Mouse (Mus musculus) frontal cortex, postnatal 14 days (tissue): Measurements from ENCODE around the gene Slc38a9.

Experiments
- DNase-seq, 2 experiments: peaks; one replicate each; pipeline ENCODE4 v3.0.0; 2022; ENCODE audit warnings: low spot score in 2 of 2

Slc38a9 gene

DNA sequence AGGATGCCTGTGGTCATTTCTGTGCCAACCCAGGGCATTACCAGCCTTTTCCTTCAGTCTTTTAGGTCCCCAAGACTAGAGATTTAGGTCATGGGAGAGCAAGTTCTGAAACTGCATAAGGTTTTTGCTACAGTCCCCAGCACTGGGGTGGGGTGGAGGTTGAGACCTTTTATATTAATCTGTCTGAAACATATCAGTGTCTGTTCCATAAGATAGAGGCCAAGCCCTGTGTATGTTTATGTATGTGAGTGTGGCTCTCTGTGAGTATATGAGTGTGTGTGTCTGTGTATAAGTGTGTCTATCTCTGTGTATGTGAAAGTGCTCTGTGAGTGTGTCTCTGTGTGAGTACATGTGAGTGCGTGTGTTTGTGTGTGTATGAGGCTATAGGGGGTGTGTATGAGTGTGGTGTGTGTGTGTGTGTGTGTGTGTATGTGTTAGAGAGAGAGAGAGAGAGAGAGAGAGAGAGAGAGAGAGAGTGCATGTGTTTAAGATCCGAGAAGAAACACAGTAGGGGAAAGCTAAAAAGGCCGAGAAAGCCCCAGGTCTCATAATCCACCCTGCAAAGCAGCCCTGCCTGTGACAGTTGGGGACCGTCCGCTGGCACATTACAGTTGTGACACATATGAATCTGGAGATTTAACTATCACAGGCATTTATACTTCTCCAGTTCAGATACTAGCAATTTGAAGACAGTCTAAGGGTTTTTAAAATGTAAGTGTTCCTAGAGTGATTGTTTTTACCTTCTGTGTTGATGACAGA lies 85.6 kb downstream of the Slc38a9 start:
- no peak for DNase-seq

DNA sequence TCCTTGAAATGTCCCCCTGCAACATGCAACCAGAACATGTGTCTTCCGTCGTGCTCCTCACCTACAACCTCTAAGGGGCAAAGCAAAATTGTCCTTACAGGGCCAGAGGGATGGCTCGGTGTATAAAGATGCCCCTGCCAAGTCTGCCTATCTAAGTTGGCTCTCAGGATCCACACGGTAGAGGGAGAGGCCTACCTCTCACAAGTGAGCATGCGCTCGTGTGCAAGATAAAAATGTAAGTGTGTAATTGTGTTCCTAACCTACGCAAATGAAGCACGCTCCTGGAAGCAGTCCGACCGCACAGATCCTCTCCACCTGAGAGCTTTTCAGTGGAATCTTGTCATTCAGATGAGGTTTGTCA lies 86.1 kb downstream of the Slc38a9 start:
- no peak for DNase-seq

DNA sequence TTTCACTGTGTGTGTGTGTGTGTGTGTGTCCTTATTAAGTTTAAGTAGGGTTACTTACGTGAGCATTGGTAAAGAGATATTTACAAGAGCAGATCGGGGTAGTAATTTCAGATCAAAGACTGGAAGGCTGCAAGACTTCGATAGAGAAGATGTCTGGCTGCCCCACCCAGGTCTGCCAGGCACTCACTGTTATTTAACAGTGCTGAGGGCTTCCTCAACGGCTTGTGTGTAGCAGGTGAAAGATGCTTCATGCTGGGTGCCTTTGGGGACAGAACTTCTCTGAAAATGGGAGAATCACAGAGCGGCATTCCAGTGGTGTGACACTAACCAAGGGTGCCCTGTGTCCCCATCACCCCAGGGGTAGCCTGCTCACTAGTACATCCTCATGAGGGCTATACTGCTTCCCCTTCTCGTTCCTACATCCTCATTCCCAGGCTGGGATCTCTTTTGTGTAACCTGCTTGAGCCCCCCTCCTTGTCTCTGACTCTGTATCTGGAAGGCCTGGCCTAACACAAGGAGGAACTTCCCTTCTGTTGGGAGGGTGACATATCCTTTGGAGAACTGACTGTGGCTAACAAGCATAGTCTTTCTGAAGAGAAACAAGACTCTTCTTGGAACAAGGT lies 87.4 kb downstream of the Slc38a9 start:
- no peak for DNase-seq

DNA sequence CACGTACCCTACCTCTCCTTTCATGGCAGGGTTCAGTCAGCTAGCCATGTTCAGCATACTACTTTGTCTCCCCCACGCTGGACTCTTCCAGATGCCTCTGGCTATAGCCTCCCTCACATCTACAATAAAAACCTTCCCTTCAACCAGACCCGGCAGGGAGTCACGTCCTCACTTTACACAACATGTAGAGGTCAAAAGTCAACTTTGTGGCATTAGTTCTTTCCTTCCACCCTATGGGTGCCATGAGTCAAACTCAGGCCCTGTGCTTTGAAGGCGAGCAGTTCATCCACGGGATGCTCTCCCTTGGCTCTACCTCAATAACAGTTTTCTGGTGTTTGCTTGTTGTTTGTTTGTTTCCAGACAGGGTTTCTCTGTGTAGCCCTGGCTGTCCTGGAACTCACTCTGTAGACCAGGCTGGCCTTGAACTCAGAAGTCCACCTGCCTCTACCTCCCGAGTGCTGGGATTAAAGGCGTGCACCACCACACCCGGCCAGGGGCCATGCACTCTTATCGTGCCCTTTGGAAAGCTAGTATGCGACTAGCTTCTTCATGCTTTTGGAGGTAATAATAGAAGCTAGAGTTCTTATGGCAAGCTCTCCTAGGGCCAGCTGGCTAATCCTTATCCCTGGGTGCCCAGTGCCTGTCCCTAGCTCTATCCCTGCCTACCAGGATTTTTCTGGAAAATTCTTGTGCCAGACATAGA lies 88.4 kb downstream of the Slc38a9 start:
- no peak for DNase-seq

DNA sequence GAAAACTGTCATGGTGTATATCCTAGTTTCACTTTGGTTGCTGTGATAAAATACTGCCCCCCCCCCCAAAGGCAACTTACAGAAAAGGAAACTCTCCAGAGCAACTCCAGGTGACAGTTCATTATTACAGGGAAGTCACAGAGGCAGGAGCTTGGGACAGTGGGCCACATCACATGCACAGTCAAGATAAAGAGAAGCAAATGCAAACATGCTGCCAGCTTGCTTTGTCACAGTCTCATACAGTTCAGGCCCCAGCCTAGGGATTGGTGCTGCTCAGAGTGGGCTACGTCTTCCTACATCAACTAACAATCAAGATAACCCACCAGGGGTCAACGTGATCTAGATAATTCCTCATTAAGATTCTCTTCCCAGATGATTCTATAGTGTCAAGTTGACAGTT lies 89.3 kb downstream of the Slc38a9 start:
- no peak for DNase-seq

DNA sequence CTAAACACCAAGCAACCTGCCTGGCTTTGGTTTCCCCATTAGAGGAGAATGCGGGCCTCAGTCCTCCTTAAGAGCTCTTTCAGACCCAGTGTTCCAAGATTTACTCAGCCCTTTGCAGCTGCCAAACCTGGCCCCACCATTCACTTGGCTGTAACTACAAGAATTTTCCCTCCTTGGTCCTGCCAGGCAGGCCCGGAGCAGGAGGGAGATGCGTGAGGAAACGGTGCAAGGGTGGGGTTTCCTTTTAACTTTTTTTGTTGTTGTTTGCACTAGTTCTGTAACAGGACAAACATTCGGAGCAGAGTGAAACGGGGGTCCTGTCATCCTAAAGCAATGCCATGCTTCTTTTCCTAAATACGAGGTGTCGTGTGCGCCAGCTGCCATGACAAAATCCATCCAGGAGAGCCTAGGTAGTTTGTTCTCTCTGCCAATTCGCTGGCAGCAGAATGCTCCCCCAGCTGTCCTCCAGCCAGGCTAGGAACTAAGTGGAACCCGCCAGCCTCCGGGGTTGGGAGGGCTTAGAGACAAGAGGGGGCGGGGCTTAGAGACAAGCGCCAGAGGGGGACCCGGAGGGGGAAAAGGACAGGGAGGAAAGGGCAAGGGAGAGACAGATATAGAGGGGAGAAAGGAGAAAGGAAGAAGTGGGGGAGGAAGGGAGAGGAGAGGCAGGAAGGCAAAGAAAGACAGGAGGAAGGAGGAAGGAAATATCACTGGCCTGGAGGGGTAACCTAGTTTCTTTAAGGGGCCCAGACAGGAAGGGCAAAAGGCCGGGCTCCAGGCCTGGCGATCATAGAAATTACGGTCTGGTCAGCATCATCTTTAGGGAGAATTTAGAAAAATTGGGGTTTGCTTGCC lies 91.1 kb downstream of the Slc38a9 start:
- DNase-seq = no peak

DNA sequence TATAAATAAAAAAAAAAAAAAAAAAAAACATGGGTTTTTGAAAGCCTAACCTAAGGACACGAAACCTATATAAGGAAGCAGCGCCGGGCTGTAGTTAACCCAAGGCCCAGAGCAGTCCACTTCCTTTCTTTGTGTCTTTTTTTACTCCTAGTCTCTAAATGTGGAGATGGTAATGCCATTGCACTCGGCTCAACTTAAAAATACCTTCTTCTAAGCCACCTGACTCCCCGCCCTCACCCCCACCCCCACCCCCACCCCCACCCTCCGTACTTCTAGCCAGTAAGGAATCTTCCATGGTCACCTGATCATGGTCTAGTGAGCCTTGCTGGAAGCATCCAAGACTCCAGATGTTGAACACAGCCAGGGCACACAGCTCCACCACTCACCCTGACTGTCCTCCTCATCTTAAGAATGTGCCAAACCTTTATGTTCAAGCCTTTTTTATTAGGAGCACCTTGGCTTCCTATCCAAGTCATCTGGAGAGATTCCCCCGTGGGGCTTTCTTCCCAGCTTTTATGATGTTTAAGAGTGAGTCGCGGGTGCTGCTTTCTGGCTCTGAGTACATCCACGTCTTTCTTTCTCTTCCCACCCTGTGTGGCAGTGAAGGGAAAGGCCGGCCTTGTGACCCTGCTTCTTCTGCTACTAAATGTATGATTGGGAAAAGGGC lies 91.9 kb downstream of the Slc38a9 start:
- DNase-seq = no peak

DNA sequence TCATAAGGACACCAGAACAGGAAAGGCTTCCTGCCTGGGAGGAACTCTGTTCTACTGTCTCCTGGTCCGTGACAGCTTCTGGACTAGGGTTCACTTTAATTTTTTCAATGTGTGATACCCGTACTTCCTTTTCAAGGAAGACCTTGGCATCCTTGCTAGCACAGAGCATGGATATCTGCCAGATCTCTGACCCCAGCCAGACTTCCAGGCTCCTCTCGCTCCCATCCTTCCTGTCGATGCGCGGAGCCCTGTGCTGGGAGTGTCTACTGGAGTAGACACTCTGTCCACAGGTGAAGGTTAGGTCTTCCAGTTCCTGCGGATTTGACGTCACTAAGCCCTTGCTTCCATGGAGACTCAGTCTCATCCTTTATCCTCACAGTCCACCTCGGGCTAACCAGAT lies 93.0 kb downstream of the Slc38a9 start:
- DNase-seq = no peak

DNA sequence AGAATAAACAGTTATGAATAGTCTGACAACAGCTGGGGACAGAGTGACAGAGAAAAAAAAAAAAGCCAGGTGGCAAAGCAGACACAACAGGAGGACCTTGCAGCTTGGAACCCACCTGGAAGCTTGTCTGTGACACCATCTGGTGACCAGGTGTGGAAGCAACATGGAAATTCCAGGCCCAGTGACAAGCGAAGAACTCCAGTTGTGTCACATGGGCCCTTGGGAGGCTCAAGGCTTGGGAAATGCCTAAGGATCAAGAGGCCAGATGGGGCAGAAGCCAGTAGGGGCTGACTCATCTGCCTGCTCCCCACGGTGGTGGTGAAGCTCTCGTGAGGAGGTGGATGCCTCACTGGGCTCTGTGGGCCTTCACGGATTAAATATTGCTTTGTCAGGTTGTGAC lies 94.3 kb downstream of the Slc38a9 start:
- no peak for DNase-seq

DNA sequence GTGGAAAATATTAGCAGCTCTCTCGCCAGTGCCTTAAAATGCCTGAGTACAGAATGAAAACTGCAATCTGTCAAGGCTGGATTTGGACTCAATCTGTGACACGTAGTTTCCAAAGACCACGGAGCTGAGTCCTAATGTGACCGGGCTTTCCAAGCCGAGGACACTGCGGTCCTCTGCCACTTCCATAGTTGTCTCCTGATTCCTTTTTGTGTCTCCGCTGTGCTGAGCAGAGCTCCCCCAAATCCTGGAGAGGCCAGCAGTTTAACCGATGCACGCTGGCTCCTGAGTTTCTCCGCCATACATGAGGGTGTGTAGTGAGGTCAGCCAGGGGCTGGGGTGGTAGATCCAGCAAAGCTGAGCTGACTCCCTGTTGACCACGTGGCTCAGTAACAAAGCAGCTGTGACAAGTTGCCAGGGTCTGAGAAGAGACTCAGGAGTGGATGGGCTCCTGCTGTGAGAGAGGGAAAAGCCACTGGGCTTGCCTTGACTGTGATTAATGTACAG lies 95.0 kb downstream of the Slc38a9 start:
- no peak for DNase-seq

DNA sequence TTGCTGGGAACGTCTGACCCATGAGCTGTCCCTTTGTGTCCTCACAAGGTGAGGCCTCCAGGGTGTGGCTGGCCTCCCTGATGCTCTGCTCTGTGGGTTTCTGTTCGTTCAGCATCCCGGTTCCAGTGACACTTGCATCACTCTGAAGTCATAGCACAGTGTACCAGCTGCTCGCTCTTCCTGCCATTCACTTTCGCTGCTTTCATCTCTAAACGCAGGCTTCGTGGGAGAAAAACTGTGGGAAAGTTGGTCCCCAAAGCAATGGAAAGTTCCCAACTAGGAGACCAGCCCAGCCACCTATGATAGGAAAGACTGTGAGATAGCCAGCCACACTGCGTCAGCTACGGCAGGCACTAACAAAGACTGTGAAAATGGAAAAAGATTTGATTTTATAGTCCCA lies 96.8 kb downstream of the Slc38a9 start:
- no peak for DNase-seq

DNA sequence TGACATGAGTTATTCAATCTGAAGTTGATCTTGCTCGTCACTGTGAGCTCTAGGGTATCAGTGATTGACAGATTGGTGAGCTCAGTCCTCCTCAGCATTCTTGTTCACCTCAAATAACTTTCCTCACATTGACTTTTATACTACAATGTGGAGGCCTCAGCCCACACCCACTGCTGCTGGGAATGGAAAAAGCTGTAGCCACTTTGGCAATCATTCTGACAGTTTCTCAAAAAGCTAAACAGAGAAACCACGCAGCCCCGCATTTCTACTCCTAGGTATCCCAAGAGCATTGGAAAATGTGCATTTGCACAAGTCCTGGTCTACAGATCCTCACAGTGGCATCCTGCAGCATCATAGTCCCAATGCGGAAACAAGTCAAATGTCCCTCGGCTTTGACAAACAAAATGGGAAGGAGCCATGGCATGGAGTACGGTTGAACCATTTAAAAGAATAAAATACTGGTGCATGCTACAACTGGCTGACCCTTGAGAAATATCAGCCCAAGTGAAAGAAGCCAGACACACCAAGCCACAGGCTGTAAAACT lies 98.1 kb downstream of the Slc38a9 start:
- no peak for DNase-seq

DNA sequence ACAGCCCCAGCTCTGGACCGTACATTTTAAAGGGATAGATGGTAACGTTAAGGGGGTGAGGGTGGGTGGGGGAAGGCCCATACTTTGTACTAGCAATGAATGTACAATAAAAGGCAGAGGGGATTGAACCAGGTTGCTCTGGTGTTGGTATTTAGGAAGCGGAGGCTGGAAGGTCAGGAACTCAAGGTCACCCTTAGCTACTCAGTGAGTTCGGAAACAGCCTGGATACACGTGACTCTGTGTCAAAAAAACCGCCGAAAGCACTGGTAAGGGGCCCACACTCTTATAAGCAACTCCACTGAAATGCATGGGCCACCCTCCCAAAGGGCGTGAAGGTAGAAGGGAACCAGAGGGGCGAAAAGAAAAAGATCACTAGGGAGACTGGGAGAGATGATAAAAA lies 98.8 kb downstream of the Slc38a9 start:
- DNase-seq = no peak

DNA sequence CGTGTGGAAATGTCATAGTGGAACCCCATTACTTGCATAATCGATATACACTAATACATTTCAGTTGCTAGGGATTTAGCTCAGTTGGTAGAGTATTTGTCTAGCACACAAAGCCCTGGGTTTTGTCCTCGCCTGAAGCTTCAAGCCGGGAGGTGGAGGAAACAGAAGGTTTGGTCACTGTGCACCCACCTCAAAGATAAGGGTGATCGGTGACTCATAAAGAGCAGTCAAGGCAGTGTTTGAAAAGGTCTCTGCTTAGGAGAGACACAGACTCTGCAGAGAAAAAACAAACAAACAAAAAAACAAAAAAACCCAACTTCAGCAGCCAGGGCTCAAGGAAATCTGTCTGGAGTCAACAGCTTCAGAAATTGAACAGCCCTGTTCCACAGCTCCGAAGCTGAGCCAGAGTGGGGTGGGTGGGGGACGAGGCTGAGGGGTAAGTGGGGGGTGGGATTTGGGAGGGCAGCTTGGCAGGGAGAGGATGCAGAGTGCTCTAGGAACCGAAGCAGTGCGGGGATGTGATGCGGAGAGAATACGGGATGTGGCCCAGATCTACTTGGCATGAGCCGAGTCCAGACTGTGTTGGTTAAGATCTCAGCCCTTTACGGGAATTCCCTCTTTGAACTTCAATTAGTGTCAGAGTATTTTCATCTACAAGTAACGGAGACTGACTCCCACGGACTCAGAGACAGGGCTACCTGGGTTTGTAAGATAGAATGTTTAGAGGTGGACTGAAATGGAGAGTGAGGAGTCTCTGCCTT lies 99.4 kb downstream of the Slc38a9 start:
- no peak for DNase-seq

DNA sequence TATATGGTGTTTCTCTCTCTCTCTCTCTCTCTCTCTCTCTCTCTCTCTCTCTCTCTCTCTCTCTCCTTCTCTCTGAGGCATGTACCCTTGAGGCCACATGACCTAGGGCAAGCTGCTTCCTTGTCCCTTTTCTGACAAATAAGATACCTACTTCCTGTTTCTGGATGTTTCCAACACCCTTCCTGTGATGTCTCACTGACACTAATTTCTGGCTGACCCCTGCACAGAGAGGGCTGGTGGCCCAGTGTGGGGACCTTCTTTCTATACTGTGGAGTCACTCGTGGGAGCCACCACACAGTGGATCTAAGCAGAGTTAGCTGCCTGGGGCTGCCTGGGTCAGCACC lies 100.0 kb downstream of the Slc38a9 start:
- no peak for DNase-seq

DNA sequence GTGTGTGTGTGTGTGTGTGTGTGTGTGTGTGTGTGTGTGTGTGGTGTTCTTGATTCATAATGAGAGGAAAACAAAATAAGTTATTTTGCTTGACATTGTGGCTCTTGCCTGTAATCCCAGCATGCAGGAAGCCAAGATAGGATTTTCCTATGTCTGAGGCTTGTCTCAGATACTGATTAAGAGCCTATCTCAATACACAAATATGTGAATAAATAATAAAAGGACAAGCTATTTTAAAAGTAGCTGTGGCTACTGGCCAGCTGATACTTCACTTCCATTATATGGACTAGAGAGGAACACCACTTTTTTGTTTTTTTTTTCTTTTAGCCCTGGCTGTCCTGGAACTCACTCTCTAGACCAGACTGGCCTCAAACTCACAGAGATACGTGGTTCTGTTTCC lies 101.2 kb downstream of the Slc38a9 start:
- no peak for DNase-seq

DNA sequence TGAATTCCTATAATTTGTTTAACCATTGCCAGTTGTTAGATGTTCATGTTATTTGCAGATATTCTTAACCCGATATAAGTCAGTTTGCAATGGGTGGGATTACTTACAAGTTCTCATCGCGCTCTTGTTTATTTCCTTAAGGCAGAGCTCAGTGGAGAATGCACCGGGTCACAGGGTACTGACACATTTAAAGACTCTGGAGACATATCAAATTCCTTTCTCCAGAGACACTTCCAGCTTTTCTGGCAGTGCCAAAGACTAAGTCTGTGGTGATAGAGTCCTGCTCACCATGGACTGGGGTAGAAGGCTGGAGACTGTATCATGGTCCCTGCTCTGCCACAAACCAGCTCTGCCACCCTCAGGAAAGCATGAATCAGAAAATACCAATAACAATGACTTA lies 102.0 kb downstream of the Slc38a9 start:
- no peak for DNase-seq

DNA sequence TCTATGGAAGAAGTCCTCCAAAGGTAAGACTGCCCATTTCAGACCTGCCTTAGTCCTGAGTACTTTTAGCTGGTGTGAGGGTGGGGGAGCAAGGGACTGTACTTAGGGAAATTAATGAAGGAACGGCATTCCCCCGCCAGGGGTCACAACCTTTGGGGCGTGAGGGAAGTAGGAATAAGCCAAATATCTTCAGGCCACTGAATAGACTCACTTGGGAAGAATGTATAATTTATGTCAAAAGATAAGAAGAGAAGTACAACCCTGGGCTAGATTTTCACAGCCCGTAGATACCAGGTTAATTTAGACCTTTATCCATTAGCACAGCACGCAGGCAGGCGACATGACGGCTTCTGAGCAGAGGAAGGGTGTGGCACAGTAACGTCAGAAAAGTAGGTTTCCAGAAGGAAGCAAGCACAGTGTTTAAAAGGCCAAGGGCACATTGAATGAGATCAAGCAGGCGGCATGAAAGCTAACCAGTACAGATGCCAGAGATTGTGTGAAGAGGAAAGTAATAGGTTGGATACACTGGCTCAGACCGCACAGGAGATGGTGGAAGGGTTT lies 103.1 kb downstream of the Slc38a9 start:
- DNase-seq = no peak

DNA sequence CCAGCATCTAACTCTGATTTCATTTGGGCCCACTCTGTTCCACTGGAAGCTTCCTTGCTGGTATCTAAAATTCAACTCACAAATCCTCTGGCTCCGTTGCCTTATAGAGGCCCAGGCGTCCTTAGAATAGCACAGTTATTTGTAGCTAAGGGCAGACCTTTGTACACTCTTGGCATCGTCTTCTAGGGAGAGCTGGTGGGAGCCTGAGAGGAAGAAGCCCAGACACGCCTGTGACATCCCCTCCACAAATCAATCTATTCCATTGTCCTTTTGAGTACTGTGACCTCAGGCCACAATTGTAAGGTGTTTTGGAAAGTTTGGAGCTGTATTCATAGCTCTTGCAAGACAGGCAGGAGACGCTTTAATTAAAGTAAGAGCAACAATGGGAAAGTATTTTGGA lies 104.0 kb downstream of the Slc38a9 start:
- DNase-seq = no peak

DNA sequence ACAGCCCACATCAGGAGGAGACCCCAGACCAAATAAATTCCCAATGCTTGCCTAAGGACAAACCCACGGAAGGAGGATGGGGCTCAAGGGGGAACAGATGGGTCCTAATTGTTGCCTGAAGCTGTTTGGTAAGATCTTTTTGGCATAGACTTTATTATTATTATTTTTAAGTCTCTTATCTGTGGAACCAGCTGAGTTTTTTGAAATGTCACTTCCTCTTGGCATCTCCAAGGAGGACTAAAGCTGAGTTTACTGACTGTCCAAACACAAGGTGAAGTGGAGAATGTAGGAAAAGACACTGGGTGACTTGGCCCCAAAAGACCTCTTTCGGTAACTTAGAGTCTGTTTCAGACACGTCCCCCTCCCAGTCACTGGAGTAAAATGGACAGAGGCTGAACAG lies 105.1 kb downstream of the Slc38a9 start:
- DNase-seq = no peak
